Mouse (Mus musculus) testis, postnatal 14 days (tissue): ENCODE results near the gene Nhlrc4.

Experiments used
- DNase-seq: peaks from one replicate; pipeline ENCODE4 v3.0.0; 2021; ENCODE audit warnings: low spot score

Gene Nhlrc4

DNA sequence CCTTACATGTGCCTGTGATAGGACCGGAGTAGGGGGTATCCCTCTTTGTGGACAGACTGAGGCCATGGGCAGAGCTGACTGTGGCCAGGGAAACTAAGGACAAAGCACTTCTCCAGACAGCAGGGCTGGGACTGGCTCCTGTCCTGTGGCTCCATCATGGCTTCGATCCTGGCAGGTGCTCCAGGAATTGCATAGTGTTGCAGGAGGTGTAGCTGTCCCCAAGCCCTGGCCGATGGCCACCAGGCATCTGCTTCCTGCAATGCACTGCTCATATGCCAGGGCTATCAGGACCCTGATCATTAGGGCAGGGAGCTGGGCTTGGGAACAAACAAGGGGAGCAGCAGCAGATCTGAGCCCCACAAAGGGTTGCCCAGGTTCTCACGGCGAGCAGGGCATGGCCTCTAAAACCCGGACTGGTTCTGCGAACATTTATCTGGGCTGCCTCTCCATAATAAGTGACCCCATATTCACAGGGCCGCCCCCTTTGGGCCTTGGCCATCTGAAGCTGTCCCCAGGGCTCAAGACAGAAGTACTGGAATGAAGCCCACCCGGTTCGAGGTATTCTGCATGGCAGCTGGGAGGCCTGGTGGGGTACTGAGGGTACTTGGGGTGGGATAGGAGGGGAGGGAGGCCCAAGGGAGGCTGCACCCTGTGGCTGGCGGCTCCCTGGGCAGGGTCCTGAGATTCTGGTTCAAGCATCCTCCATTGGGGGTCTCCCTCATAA is 14.2 kb upstream of the Nhlrc4 start:
- DNase-seq: no peak

DNA sequence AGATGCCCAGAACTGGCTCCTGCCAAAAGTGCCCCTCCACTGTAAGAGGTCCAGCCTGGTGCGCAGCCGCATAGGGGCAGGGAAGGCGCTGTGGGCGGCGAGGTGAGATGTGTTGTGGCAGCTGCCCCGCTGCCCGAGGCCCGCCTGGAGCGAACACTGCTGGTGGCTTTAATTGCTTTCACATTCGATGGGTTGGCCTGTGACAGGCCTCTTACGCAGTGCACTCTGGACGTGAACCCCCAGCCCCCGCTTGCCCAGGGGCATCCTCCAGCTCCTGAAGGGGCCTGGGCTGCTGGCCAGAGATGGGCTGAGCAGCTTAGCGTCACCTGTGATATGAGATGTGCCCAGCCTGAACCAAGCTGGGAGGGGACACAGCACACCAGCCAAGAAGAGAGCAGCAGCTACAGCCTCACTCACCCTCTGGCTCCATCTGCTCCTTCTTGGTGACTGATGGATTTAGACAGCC is 12.9 kb upstream of the Nhlrc4 start:
- no peak for DNase-seq

DNA sequence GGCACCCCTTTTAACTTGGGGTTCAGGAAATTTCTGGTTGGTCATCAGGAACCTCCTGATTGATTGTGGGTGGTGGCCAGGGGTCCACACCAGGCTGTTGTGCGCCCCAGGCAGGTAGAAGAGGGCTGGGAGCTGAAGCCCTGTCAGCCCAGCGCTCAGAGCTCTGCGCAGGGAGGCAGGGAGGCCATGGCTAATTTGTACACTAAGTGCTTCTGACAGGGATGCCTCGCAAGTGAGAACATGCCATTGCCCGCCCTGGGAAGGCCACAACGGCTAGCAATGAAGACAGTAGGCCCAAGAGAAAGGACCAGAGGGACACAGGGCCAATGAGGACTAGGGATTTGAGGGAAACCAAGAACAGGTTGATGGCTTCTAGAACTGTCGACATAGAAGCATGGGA is 11.9 kb upstream of the Nhlrc4 start:
- no peak for DNase-seq

DNA sequence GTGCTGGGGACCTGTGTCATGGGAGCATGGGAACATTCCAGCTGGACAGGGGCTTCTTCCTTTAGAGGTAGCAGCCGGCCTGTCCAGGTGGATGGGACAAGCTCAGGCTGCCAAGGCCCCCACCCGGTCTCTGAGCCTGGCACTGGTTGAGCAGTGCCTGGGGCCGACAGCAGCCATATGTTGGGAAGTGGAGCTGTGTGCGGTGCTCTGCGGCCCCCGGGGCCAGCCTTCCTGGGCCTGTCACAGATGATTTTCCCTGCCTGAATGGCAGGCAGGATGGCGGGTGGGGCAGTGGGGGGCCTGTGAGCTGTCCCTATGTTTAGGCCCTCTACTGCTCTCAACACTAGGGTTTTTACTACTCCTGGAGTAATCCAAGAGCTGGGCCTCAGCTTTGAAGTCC is 11.4 kb upstream of the Nhlrc4 start:
- no peak for DNase-seq

DNA sequence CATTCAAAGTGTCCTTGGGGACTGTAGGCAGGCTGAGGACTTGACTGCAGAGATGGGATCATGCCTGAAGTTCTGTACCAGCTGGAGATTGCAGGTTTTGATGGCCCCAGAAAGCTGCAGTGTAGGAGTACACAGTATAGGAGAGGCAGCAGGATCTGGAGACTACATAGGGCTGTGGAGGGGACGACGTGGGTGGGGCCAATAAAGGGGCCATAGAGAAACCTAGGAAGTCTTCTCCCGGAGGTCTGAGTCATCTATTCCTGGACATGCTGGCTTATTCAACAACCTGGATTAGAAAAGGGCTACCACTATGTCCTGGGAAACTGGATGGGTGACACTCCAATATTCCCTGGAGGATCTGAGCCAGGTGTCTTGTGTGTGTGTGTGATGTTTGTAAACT is 11.0 kb upstream of the Nhlrc4 start:
- no peak for DNase-seq

DNA sequence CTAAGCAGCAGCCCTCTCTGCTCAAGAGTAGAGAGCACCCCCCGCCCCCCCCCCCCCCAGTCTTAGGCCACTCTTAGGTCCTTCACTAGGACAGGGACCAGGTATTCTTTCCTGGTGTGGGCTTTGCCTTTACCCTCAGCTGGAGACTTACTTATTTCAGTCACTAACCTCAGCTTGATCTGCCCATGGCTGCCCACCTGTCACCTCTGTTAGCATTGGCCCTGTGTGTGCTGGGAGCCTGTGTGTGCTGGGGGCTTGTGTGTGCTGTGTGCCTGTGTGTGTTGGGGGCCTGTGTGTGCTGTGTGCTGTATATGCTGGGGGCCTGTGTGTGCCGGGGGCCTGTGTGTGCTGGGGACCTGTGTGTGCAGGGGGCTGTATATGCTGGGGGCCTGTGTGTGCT is 9.9 kb upstream of the Nhlrc4 start:
- no peak for DNase-seq

DNA sequence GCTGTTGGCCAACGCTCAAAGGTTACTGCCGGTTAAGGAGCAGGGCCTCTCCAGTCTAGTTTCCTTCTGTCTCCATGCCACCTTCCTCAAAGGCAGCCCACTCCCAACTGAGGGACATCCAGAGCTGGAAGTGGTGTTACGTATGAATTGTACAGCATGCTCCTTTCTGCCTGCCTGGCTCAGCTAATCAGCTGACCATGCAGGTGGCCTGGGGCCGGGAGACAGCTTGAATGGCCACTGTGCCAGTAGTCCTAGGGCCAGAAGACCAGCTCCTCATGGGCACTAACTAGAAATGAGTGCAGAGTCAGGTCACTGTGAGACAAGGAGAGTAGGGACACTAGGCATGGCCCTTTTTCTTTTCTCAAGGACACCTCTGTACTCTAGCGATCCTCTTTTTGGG is 8.4 kb upstream of the Nhlrc4 start:
- no peak for DNase-seq

DNA sequence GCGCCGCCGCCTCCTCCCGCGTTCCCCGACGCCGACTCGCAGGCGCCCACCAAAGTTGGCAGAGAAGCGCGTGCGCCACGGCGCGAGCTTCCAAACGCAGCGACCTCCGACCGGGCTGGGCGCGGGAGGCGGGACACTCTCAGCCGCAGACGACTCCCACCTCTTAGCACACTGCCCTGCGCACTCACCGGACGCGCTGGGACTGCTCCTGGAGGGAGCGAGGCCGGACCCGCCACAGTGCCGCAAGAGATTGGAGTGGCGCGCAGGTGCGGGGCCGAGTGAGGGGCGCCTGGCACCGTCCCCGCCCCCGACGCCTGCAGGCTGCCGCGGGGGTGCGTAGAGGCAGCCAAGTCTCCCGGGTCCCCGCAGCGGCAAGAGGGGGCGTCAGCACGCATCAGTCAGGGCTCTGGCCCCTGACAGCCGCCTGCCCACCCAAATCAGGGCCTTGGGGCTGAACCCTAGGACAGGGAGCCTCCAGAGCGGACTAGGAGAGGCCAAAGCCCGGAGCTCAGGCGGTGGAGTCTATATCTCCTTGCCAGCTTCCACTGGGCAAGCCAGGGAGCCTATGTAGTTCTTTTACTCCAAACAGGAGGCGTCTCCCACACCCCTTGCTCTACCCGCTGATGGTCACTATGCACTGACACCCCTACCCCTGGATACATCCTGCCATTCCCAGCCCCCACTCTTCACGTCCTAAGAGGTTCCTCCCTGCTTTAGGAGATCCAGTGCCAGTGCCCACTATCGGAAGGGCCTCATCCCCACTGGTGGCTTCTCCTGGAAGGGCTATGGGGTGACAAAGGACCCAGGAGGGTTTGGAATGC is 7.3 kb upstream of the Nhlrc4 start, which contains the start of gene A930017K11Rik:
TSS of gene A930017K11Rik (minus strand) at position 763 of the 821 bp plus-strand sequence.
- DNase-seq: no peak

DNA sequence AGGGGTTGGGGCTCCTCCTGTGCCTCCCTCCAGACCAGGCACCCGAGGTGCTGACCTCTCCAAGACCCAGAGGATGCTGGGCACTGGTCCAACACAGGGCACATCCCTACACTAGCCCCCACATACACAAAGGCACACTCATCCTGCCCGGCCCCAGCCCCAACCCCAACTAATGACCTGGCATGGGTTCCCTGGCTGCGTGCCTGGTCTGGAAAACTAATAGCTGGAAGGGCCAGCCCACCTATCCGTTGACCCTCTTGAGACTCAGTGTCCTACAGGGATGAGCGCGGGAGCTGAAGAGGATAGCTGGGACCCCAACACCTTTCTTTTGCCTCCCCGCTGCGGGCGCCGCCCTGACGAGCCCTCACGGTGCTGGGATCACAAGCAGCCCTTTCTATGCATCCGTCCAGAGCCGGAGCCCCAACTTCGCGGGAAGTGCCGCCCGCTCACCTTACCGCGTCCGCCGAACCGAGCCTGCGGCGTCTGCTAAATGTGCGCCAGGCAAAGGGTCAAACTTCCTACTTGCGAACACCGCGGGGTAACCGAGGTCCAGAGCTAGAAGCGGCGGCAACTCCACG is 6.6 kb upstream of the Nhlrc4 start:
- DNase-seq: no peak

DNA sequence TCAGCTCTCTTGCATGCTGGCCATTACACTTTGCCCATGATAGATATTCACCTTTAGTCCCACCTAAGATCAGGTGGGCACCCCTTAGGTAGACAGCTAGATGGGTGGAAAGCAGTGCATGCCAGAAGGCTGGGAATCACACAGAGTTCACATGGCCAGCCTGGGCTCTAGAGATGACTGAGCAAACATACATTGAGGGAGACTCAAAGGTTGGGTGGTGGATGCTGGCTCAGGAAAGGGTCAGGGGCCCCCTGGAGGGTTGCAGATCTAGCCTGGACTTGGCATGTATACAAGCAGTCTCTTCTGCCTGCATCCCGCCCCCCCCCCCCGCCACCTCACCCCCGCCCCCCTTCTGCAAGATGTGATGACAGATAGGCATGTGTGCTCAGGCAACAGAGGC is 5.9 kb upstream of the Nhlrc4 start:
- DNase-seq: no peak

DNA sequence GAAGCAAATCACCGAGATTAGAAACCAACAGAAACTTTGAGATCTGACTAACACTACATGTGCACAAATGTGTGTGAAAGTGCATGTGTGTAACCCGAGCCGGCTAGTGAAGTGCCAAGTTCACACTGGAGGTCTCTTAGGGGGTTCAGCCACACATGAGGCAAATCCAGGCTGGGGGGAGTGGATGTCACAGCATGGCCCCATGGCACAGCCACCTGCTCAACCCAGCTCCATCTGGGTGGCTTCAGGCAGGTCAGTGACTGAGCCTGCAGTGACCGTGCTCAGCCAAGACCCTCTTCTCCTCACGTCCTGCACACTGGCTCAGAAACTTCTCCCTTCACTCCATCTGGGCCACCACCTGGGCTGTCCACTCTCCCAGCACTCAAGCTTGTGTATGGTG is 5.2 kb upstream of the Nhlrc4 start:
- DNase-seq: no peak

DNA sequence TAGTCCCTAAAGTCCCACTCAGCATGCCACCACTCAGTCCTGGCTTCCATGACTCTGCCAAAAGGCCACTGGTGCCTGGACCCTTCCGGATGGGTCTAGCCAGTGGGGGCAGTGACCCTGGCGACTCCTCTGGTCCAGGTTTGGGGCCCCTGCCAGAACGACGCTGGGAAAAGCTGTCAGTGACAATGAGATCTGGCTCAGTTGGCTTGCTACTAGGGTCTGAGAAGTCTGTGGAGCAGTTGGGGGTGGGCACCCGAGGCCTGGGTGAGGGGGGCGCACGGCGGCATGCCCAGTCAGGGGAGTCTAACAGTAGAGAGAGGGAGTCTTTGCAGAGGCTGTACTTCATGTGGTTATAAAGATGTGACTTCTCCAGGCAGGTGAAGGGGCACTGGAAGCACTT is 3.3 kb upstream of the Nhlrc4 start:
- no peak for DNase-seq

DNA sequence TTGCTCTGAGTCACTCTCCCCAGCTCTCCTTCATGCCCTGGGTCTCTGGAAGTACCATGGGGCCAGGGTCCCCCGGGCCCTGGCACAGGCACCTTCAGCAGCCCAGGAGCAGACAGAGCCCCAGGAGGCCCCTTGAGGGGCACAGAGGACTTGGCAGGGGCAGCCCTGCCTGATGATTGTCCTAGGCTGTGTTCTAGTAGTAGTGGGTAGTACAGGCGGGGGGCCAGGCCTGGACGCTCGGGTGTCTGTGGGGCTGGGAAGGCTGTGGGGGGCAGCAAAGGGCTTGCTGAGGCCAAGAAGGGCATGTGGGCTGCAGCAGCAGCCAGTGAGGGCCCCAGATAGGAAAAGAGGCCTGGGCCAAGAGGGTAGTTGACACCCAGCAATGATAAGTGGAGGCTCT is 2.8 kb upstream of the Nhlrc4 start:
- no peak for DNase-seq

DNA sequence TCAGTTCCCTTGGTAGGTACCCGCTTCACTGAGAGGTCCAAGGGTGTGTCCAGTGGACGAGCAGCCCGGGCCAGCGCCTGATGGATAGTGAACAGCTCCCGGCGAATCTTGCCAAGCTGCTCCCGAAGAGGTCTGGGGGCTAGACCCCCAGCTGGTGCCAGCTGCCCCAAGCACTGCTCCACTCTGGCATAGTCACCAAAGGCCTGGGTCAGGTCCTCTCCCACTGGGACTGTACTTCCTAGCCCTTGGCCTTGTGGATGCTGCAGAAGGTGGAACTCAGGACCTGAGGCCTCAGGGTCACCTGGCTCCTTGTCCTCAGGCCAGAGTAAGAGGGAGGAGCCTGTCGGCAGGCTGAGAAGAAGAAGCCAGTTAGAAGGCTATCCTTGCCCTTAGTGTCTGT is 2.1 kb upstream of the Nhlrc4 start:
- DNase-seq: no peak

DNA sequence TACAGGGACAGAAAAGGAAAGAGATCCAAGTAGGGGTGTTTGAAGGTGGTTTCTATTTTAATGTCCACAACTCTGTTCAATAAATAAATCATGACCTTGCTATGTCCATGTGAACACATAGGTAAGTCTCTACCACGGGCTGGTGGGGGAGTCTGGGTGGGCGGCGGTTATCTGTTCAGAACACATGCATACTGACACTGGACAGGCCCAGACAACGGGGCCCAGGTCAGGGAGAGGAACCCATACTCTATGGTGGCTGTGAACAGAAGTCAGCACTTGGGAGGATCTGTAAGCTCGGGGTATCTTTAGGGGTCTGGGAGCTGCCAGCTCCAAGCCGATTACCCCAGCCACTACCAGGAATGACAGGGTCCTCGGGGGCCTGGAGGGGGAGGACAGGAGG is 1.6 kb upstream of the Nhlrc4 start:
- DNase-seq: no peak

DNA sequence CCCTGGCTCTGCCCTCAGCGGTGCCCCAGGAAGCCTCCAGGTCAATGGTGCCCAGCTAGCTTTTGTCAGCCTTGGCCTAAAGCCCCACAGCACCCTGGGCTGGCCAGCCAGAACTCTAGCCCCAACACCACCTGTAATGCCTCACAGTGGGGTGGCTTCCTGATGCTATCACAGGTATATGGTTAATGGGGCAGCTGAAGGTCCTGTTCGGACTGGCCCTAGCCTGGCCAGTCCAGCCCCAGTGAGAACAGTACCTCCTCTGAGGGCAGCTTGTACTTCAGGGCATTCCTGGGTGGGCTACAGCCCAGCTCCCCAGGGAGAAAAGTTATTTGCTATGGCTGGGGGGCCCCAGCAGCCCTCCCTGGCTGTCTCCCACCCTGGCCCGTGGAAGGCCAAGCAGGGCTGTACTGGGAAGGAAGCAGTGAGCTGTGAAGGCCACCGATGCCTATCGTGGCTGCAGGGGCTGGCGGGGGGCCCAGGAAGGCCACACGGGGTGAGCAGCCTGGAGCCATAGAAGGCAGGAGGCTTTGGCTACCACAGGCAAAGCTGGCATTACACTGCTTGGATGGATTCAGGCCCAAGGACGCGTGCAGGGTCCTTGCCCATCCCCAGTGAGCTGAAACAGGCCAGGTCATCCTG is 875 bp upstream of the Nhlrc4 start:
- peak; percentile 56 for DNase-seq

DNA sequence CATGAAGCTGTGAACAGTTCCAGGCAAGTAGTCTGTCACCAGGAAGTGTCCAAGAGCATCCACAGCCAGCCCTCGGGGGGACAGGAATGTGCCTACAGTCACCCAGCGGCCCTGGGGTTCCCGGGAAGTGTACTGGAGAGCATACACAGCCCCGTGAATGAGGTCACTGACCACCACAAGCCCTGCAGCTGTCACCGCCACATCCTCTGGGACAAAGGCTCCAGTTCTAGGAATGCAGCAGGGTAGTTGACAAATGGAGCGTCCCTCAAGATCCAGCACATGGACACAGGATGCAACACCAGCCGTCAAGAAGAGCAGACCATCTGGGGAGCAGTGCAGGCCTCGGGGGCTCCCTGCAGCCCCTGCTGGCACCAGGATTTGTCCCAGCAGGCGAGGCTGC is 992 bp downstream of the Nhlrc4 start:
- no peak for DNase-seq

DNA sequence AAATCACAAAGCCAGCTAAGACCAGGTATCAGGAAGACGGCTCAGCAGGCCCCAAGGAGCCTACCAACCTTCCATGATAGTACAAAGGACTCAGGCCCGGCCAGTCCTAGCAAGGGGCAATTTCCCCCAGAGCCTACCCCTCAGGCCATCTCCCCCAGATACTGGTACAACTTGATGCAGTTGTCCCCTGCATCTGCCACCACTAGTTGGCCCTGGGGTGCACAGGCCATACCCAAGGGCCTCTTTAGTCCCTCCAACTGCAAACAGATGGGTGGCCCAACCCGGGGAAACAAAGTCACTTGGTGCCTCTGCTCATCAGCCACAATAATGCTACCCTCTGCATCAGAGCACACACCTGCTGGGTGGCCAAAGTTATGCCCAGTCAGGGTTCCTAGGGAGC is 1.5 kb downstream of the Nhlrc4 start:
- no peak for DNase-seq

DNA sequence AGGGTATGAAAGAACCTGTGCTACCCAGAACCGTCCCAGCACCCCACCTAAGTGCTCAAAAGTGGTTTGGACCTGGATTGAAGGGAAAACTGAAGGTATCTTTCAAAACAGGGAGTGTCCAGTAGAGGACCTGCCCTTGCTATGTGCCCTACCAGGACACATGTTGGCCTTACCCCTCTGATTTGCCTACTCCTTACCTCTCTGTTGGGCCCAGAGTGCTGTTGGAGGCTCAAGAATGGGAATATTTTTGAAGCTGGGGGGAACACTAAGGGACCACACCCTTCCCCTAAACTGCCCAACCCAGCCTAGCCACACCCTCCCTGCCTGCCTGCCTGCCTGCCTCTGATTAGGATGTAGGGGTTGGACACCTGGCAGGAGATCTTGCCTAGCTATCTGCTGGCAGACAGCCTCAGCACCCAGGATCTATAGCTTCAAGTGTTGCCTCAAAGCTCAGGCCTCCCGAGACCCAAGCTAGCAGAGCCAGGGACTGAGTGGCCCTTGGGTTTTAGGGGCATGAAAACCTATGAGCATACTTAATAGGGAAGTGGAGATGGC is 2.1 kb downstream of the Nhlrc4 start:
- no peak for DNase-seq

DNA sequence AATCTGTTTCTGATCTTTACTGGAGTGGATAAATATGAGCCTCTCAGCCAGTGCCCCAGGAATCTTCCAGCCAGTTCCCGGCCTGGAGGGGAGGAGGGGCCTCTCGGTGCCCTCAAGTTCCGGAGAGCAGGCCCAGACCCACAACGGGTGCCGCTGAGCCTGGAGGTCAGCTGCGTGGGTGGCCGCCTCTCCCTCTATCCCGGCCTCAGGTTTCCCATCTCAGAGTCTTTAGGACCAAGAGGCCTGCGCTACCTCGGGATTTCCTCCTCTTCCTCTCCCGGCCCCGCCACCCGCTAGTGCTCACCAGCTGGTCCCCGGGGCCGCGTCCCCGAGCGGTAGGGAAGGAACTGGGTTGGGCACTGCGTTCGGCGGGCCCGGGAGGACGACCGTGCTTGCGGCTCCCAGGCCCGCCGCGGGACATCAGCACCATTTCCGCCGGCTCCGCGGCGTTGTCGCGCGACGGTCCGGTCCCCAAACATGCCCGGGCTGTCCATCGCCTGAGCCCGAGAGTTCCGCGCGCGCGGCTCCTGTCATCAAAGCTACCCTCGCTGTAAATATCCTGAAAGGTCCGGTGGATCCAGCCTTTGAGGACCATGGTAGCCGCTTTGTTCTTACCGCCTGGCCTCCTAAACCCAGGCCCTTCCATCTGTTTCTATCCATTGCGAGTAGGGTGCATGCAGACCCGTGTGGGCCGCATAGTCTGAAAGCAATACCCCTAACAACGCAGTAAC is 3.1 kb downstream of the Nhlrc4 start:
- DNase-seq: peak; percentile 81

DNA sequence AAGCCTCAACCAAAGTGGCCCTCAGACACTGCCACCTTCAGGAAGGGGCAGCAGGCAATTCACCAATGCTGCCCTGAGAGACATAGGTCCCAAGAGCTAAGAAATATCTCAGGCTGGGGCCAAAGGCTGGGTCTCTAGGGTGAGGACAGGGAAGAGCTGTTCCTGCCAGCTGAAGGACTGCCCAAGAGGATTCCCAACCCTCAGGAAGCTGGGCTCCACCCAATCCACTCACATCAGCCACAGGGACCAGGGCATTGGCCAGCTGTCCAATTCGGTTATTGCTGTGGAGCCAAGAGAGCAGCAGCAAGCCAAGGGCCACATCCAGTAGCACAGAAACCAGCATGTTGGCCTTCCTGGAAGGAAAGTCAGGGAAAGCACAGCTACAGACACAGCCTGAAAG is 10.2 kb downstream of the Nhlrc4 start:
- no peak for DNase-seq

DNA sequence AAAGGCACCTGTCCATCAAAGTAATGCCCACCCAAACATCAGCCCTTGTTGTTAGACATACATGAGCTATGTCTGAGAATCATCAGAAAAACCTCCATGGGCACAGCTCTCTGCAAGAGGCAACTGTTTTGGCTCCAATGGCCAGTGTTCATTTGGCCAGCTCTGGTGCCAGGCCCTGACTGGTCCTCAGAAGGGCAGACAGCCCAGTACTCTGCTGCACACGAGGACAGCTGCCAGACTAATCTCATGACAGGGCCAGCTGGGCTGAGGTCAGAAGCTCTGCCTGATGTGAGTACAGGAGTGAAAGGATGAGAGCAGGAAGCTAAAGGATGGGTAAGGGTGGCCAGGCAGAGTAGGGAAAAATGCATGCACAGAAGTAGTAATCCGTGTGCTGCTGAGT is 19.4 kb downstream of the Nhlrc4 start:
- no peak for DNase-seq
